Mouse (Mus musculus): ENCODE measurements around the gene Ilf3. TPM values are rescaled to one million over a fixed set of nuclear protein-coding genes. Genes with fewer than 3 reads are reported as not detected.

The Ilf3 gene
- 102 and 148 TPM in 2 replicates for polyA plus RNA-seq (2021; fragmentation: Nextera tagmentation)
- long read RNA-seq, experiment 1, transcript Ilf3-201 (20 exons, 3,549 nt), result major isoform, 7 of 73 reads
- long read RNA-seq, experiment 1, partial matches to known transcripts, result 51 of 73 reads
- long read RNA-seq, experiment 1, other reads (novel, unspliced or antisense), result 13 of 73 reads
- long read RNA-seq, experiment 2, transcript Ilf3-202 (18 exons, 3,606 nt), result minor isoform, 5 of 163 reads
- long read RNA-seq, experiment 2, transcript Ilf3-201 (20 exons, 3,549 nt), result major isoform, 58 of 163 reads
- long read RNA-seq, experiment 2, partial matches to known transcripts, result 53 of 163 reads
- long read RNA-seq, experiment 2, other reads (novel, unspliced or antisense), result 45 of 163 reads

DNA sequence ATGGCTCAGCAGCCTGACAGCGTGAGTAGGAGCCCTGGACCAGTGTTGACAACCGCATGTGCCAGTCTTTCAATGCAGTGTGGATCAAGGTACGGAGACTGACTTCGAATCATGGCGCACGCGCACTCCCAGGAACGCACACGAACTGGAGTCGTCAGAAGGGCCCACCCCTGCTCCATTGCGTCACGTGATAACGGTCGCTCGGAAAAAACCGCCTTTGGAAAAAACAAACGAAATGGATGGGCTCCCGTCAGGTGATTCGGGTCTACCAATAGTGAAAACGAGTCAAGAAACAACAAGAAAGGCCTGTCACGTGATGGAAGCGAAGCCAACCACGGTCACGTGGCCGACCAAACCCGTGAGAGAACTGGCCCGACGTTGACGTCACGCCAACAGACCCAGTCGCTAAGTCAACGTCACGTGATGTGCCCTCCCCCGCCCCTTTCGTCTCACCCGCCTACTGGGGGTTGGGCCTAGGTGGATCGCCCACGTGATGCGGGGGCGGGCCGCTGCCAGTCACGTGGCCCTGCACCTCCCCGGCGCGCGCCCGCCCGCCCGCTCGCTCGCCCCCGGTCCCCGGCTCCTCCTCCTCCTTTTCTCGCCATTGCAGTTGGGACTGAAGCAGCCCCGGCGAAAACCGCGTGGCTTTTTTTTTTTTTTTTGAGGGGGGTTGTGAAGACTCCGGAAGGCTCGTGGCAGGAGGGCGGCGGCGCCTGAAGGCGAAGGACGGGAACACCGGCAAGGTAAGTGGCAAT lies at the start of gene Ilf3:
Ilf3 (plus strand) TSS at position 515 of the 755 bp plus-strand sequence.

DNA sequence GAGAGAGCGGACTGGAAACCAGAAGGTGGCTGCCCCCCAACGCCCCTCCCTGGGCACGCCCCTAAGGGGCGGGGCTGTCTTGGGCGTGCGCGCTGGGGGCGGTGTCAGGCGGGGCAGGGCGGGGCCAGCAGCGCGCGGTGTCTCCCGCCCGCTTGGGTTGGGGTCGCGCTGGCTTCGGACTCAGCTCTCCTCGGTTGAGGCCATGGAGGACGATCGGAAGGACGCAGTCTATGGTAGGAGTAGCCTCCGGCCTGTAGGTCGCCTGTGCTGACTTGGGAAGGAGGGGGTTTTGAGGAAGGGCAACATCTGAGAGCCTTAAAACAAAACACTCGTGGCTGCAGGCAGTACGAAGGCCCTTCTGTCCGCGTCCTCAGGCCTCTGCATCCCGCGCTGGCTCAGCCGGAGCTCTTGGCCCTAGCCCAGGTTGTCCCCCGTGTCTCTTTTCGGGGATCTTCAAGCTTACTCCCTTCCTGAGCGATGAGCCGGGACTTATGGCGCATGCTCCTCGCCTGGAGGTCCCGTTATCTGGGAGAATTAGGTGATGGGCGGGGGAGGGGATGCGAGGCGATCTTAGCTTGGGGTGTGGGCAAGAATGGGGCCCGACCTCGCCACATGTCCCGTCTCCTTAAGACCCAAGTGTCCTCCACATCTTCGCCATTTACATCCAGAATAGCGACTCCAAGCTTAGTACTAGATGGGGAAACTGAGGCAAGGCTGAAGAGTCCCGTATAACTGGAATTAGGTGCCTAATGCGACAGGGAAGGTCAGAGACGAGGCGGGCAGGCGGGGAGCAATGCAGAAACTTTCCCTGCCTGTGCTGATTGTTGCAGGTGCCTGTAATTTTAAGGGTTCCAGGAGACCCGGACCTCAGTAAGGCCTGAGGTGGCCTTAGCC lies 46.8 kb upstream of the Ilf3 start, which contains the start of gene Slc44a2:
Slc44a2 (plus strand) TSS at position 80 of the 894 bp plus-strand sequence.

DNA sequence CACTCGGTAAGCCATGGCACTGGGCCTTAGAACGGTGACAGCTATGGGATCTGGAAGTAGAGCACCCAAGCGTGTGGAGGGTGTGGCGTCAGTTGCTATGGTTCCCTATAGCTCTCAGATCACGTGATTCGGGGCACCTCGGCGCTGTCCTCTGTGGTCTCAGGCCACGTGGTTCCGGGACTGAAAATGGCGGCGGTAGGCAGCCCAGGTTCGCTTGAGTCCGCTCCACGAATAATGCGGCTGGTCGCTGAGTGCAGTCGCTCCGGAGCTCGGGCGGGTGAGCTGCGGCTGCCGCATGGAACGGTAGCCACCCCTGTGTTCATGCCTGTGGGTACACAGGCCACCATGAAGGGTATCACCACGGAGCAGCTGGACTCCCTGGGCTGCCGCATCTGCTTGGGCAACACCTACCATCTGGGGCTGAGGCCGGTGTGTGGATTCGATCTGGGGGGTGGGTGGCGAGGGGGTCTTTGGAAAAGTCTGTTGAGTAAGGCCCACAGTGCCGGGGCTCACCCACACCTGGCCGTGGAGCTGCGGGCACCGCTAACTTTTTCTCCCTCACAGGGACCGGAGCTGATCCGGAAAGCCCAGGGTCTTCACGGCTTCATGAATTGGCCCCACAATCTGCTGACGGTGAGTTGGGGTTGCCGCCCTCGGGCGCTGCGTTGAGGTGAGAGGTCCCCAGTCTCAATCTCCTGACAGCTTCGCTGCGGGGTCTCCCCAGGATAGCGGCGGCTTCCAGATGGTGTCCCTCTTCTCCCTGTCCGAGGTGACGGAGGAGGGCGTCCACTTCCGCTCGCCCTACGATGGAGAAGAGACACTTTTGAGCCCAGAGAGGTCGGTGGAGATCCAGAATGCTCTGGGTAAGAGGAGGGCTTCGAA lies 44.2 kb downstream of the Ilf3 start, which contains the start of gene Qtrt1:
Qtrt1 (plus strand) TSS at position 169 of the 882 bp plus-strand sequence.

DNA sequence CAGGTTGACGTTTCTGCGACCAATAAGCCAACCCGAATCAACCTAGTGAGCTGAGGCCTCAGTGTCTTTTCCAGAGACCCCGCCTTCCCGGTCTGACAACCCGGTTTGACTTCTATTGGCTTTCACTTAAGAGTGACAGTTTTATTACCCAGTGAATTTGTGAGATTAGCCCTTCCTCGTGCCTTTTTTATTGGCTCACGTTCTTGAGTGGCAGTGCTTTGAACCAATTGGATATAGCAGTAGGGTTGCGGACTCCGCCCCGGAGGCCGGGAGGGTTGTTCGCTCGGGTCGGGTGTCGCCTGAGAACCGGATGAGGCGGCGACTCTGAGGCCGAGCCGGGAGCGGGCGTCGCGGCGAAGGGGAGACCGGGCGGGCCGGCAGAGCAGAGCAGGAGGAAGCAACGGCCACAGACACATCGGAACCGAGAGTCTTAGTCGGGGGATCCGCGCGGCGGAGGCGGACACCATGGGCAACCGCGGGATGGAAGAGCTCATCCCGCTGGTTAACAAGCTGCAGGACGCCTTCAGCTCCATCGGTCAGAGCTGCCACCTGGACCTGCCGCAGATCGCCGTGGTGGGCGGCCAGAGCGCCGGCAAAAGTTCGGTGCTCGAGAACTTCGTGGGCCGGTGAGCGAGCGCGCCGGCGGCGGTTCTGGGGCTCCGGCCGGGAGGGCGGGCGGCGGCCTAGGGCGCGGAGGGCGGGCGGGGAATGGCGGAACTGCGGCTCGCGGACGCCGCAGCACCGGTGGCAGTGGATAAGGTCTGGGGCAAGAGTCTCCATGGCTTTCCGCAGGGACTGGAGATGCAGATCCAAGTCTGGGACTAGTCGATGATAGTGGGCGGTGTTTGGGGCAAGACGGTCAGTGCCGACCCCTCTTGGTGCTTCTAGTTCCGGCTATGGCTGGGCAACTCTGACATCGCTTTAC lies 57.2 kb downstream of the Ilf3 start, which contains the start of gene Dnm2:
Dnm2 (plus strand) TSS at position 278 of the 925 bp plus-strand sequence.

Other genes starting within 250 kb of the Ilf3 start
- gene Tyk2, start 236.6 kb upstream of the Ilf3 start, polyA plus RNA-seq (2021; fragmentation: Nextera tagmentation), result 2.5 and 2.8 TPM in 2 replicates
- 160 and 167 TPM in 2 replicates for gene Cdc37, start 217.9 kb upstream of the Ilf3 start, polyA plus RNA-seq (2021; fragmentation: Nextera tagmentation)
- gene Pde4a, start 202.2 kb upstream of the Ilf3 start, polyA plus RNA-seq (2021; fragmentation: Nextera tagmentation), result 29.0 and 36.9 TPM in 2 replicates
- gene Keap1, start 128.5 kb upstream of the Ilf3 start, polyA plus RNA-seq (2021; fragmentation: Nextera tagmentation), result 66.2 and 66.6 TPM in 2 replicates
- gene S1pr5, start 119.4 kb upstream of the Ilf3 start, polyA plus RNA-seq (2021; fragmentation: Nextera tagmentation), result 17.8 and 19.0 TPM in 2 replicates
- gene Atg4d, start 102.6 kb upstream of the Ilf3 start, polyA plus RNA-seq (2021; fragmentation: Nextera tagmentation), result 40.2 and 43.9 TPM in 2 replicates
- gene Kri1, start 79.9 kb upstream of the Ilf3 start, polyA plus RNA-seq (2021; fragmentation: Nextera tagmentation), result 2.3 and 4.6 TPM in 2 replicates
- gene Cdkn2d, start 76.5 kb upstream of the Ilf3 start, polyA plus RNA-seq (2021; fragmentation: Nextera tagmentation), result 98.6 and 114 TPM in 2 replicates
- 0.53 and 0.93 TPM in 2 replicates for gene Ap1m2, start 55.5 kb upstream of the Ilf3 start, polyA plus RNA-seq (2021; fragmentation: Nextera tagmentation)
- 18.0 and 18.1 TPM in 2 replicates for gene Slc44a2, start 47.2 kb upstream of the Ilf3 start, polyA plus RNA-seq (2021; fragmentation: Nextera tagmentation)
- gene Qtrt1, start 44.0 kb downstream of the Ilf3 start, polyA plus RNA-seq (2021; fragmentation: Nextera tagmentation), result 19.7 and 20.8 TPM in 2 replicates
- 23.4 and 27.0 TPM in 2 replicates for gene Dnm2, start 57.0 kb downstream of the Ilf3 start, polyA plus RNA-seq (2021; fragmentation: Nextera tagmentation)
- 32.1 and 34.7 TPM in 2 replicates for gene Tmed1, start 142.4 kb downstream of the Ilf3 start, polyA plus RNA-seq (2021; fragmentation: Nextera tagmentation)
- 0.28 and 0.41 TPM in 2 replicates for gene AB124611, start 158.3 kb downstream of the Ilf3 start, polyA plus RNA-seq (2021; fragmentation: Nextera tagmentation)
- 6.5 and 7.8 TPM in 2 replicates for gene Carm1, start 179.0 kb downstream of the Ilf3 start, polyA plus RNA-seq (2021; fragmentation: Nextera tagmentation)
- gene Timm29, start 224.9 kb downstream of the Ilf3 start, polyA plus RNA-seq (2021; fragmentation: Nextera tagmentation), result 39.3 and 42.6 TPM in 2 replicates
- 15.1 and 15.9 TPM in 2 replicates for gene Yipf2, start 225.0 kb downstream of the Ilf3 start, polyA plus RNA-seq (2021; fragmentation: Nextera tagmentation)
- gene Smarca4, start 248.3 kb downstream of the Ilf3 start, polyA plus RNA-seq (2021; fragmentation: Nextera tagmentation), result 28.6 and 29.2 TPM in 2 replicates

Measured in layer of hippocampus, adult 6 months (tissue).